Mouse (Mus musculus) monocyte, adult 5-6 weeks (primary cell): ENCODE measurements around the gene Mall. TPM values are rescaled to one million over a fixed set of nuclear protein-coding genes. Genes with fewer than 3 reads are reported as not detected.

Experiments used
- ATAC-seq: fragments of 153-309, 156-312 bp; replicated peaks from 2 replicates; pipeline ENCODE4 v1.8.0; 2017; ENCODE audit warnings: mild to moderate bottlenecking; ENCODE audit not compliant: low TSS enrichment, insufficient number of reproducible peaks, severe bottlenecking, poor library complexity, low FRiP score
- total RNA-seq: library from RNA; stranded (forward); fragments of 200-1000, 200-491, 200-594 nt; gene quantifications from 3 replicates; pipeline ENCODE4 v1.2.3, GENCODE M21; 2017

Mall gene
- total RNA-seq, 1 experiment from 2014 or later: not detected

DNA sequence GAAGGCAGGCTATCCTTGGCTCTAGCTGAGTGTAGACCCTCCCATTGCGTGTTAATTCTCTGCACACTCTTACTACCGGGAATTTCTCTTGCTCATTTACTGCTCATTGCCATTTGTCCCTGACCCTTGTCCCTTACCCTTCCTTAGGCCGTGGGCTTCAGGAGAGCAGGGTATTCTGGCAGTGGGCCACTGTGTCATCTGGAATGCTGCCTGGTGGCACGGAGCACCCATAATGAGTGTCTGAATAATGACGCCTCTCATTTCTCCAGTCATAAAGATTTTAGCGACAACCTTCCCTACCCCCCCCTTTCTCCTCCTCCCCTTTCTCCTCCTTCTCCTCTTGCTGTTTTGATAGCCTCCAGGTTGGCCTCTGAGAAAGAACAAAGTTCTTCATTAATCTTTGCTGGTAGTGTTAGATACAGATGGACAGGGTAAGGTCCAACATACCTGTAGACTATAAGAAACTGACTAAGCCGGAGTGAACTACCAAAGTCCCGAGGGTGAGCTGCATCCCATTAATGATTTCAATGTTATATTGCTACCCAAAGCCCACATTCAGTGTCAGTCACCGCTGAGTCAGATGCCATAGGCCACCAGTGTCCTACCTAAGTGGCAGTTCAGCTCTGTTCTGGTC lies 5.9 kb upstream of the Mall start:
- no peak for ATAC-seq

DNA sequence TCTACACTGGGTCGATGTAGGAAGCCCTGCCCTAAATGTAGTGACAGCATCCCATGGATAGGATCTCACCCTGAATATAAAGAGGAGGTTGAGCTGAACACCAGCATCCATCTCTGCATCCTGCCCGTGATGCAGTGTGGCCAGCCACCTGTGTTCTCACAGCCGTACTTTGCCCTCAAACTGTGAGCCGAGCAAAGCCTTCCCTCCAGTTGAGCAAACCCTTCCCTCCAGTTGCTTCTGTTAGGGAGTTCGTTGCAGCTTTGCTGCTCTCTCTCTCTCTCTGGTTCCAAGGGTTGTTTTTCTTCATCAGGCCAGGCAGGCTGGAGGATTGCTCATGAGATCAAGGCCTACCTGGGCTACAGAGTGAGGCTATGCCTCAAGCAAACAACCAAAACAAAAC lies 5.2 kb upstream of the Mall start:
- no peak for ATAC-seq

DNA sequence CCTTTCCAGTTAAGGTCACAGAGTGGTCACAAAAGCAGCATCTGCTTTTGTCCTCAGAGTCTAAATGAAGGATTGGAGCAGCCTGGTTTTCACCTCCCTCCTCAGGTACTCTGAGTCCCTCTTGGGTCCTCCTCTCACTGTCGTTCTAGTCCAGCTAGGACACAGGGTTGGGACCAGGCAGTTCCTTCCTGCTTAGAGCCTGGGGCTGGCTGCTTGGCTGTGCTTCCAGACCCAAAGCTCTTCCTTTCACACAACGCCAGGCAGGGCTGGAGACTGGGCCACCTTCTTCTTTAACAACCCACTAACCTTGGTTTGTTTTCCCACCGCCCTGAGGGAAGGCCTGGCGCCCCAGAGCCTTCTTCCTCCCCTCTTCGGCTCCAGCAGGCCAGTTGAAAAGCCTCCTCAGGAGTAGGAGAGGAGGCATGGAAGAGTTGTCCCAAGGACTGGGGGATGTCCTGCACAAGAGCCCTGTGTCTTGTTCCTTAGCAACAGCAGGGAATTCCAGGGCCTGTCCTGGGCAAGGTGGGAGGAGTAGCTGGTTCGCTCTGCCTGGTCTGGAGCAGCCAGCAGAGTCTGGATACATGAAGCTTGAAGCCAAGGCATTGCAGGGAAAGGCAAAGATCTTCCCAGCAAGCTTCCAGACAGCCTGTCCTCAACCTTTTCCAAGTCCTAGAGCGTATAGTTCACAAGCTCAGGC lies 717 bp upstream of the Mall start:
- no peak for ATAC-seq

DNA sequence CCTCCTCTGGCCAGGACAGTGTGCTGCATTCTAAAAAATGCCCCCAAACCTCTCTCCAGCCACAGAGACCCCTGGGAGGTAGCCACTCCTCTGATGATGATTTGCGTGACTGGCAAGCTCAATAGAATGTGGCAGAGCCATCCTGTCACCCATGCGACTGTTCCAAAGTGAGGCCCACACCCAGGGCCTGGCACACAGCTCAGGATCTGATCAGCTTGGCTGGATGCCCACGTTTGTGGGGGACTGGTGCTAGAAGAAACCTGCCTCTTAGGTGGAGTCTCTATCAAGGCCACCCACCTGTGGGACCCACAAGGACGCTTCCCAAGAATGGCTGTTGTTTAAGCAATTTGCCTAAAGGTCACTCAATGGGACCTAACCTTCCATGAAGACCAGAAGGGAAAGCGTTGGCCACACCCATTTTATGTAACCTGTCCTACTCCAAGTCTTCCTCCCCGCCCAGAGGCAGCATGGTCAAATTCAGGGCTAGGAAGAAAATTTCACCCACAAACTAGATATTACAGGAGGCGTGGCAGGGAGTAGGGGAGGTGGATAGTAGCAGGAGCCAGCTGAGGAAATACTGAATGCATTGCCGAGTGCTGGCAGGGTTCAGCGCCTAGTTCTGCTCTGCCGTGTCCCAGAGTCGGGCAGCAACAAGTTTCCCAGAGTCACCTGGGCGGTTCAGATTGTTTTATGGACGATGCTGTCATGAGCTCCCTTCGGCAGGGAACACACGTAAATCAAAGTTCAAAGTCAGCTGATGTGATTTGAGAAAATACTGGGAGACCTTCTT lies 876 bp downstream of the Mall start:
- no peak for ATAC-seq

DNA sequence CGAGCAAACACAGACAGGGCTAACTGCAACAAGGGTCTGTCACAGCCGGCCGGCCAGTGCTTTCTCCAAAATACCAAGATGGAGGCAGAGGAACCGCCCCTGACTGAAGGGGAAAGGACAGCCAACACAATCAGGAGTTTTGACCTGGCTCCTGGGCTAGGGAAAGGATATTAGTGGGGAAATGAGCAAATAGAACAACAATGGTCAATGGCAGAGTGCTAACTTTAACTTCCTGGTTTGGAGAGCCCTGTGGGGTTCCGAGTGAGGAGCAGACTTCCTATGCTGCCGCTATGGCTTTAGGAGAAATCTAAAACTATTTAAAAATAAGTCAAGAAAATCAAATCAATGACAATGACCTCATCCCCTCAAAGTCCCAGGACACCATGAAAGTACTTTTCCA lies 1.6 kb downstream of the Mall start:
- no peak for ATAC-seq

DNA sequence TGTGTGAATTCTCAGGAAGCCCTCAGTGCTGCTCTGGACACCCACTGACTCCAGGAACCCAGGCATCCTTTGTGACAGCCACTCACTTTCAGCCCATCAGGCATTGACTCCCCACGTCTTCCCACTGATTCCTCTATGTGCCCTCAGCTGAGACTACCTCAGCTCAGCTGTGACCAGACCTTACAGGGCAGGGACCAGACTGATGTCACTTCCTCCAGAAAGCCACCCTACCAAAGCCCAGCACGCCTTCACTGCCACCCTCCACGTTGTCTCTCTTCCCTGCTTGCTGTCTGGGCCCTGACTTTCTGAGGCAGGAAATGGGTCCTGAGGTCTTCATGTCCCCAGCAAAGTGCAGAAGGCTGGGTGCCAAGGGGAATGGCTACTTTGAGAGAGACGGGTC lies 6.5 kb downstream of the Mall start:
- ATAC-seq: no peak

DNA sequence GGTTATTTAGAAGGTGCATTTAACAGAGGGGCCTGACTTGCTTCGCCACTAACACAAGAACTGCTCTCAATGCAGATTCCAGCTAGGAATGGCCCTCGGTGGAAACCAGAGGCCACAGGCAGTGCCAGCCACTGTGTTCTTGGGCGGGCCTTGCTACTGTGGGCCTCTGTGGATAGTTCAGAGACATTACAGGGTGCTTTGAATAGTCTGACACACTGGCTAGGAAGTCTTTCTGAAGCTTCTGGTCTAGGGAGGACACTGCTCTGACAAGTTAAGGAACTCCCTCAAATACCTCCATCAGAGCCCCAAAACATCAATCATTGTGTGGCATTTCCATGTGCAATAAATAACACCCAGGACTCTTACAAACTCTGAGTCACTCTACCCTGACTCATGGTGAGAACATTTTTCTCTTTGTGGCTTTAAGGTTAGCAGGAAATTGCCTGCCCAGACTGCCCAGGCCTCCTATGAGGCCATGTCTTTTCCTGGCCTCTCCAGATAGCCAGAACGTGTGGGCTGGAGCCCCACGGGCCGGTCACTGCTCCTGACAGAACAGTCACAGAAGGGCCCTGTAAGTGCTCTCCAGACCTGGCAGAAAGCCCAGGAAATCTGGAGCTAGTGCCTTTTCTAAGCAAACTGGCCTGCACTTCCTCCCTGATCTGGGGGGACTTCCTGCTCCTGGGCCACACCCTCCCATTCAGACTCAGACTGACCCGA lies 7.4 kb downstream of the Mall start:
- no peak for ATAC-seq

DNA sequence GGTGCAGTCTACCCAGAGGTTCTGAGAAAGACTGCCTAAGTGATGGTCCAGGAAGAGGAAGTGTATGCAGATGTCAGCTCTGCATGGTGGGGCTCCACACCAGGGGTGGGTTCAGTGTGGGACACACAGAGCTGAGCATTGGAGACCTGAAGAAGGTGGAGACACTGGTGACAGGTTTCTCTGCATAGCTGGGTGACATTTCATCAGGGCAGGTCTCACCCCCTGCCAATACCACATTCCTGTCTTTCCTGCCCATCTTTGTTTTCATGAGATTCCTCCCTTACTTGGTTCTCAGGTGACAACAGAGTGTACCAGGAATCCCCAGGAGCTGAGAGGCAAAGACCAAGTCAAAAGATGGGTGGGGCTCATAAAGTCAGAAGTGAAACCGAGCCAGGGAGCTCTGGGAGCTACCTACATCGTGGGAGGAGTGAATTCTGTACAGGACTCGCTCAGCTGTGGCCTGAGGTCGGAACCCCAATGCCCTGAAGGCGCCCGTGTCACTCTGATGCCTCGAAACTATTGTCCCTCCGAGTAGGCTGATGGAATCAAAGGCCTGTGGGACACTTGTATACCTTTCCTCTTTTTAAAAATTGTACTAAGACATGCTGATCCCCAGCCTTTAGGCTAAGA lies 10.8 kb downstream of the Mall start:
- no peak for ATAC-seq

DNA sequence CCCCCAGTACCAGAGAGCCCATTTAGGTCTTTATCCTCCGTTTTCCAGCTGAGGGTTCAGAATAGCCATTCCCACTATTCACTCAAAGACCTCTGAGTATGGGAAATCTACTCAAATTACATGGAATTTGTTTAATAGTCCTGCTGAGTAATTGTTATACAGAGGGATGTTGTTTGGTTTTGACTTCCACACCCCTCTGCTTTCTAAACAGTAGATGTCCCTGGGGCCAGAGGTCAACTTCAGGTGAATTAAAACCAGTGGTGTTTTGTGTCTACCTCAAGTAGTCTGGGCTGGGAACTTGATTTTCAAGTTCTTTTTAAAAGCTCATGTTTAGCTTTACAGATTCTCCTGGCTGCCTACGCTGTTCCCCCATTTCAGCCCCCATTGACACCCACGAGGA lies 15.0 kb downstream of the Mall start:
- no peak for ATAC-seq

DNA sequence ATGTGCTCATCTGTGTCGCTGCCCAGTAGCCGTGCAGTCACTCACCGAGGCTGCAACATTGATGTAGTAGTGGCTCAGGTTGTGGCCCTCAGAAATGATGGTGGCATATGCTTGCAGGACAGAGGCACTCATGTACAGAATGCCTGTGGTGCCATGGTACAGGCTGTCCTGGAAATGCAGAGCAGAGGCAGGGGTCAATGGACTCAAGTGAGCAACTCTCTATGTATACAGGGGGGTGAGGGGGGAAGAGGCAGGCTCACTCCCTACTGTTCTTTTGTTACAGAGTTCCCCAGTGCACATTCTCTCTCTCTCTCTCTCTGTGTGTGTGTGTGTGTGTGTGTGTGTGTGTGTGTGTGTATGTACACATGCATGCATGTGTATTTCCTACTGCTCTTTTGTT lies 20.9 kb downstream of the Mall start:
- no peak for ATAC-seq

DNA sequence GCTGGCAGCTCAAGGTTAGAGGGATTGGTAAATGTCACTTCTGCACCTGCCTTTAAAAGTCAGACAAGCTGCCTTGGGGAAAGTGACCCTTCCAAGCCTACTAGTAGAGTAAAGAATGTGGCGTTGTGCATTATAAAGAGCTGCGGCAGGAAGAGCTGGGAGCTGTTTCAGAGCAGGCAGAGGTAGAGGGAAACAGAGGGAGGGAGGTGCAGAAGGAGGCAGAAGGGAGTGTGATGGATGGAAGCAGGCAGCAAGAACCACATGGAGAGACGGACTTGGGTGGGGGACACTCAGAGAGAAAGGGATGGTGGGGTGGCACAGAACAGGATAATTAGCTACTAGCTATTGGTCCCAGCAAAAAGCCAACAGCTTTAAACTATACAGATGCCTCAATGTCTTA lies 21.7 kb downstream of the Mall start:
- ATAC-seq: no peak

DNA sequence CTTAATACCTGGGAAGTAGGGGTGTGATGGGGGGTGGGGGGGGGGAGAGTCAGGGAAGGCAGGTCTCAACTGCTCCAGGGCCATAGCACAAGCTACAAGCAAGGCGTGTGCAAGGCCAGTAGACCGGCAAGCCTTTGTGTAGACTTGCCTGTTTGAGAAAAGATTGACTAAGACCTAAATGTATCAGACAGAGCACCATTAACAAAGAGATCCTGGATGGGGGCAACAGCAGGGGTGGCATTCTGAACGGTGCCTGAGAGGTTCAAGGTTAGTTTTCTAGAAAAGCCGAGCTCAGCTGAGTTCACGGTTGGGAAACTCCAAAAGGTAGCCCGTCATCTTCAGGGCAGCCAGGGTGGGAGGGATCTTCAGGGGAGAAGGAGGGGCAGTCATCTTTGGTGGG lies 24.5 kb downstream of the Mall start:
- no peak for ATAC-seq

DNA sequence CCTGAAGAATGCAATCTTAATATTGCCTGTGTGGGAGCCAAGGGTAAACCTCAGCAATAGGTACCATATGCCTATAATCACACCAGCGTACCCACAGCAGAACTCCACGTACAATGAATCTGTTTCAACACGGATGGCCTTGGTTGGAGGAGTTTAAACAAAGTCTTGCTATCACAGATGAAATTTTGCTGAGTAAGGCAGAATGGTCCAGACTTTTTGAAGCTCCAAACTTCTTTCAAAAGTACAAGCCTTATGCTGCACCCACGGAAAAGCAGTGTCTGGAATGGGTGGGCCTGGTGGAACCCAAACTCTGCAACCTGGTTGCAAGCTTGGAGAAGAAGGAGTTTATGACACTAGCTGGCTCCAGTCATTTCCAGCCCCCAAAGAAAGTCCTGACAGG lies 40.5 kb downstream of the Mall start:
- no peak for ATAC-seq

DNA sequence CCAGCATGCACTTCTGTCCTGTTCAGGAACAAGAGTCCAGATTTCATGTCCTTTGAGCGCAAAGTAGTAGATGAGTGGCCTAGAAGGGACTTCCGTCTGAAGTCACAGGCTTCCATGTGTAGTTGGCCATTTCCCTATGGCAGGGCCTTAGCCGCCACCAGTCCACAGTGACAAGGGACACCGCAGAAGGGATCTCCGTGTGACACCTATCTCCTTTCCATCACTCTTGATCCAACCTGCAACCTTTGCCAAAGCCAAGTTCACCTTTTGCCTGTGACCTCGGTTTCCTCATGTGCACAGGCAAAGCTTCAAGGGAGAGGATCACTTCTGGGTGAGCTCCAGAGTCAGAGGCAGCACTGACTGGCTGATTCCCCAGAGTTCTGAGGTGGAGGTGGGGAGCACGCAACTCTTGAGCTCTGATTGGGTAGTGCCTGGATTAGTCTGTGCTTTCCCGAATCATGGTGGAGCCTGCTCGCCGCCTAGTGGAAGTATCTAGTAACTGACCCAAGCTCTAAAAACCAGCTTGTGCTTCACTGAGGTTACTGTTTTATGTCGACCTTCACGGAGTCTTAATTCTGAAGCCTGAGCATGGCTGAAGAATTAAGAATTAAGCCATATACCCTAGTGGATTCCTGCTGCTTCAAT lies 45.9 kb downstream of the Mall start:
- ATAC-seq: no peak

DNA sequence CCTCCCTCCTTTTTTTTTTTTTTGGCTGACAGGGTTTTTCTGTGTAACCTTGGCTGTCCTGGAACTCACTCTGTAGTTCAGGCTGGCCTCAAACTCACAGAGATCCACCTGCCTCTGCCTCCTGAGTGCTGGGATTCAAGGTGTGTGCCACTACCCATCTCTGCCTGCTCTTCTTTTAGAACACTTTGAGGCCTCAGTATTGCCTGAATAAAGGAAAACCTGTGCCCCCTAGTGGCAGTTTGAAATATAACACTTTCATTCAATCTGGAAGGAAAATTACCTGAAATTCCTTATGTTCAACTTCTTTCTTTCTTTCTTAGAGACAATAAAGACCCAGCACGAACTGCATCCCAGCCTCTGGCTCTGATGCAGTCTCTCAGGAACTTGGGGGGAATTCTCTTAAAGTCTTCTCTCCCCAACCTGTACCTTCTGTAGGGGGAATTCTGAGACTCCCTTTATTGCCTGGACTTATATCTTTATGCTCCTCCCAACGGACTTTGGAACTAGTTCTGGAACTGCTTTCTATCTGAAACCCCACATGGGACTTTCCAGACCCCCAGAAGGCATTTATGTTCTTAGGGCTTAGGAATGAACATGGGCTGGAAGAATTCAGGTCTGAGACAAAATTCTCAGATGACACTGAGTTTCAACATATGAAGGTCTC lies 61.8 kb downstream of the Mall start:
- no peak for ATAC-seq

DNA sequence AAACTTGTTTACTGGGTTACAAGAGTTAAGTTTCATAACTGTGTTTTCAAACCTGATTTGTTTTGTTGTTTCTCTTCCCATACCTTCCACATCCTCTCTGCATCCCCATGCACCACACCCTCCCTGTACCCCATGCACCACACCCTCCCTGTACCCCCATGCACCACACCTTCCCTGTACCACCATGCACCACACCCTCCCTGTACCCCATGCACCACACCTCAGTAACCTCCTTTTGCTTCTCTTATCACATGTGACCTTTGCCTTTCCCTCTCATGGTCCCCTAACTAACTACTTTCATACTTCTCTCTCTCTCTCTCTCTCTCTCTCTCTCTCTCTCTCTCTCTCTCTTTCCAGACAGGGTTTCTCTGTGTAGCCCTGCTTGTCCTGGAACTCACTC lies 62.7 kb downstream of the Mall start:
- no peak for ATAC-seq

DNA sequence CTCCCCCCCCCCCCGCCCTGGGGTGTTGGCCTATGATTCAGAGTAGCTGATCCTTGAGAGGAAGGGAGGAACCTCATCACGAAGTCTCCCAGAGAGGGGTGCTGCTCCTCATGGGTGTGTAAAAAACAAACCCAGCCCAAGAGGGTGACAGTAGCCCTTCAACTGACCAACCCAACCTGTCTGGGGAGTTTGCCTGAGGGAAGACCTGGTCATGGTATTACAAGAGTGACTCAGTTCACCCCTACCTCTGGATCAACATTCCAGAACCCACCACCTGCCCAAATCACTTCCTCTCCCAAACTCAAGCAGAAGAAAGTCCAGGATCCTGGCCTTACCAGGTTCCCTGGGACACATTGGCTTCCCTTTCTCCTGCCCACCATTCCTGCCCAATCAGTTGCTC lies 67.0 kb downstream of the Mall start:
- no peak for ATAC-seq

DNA sequence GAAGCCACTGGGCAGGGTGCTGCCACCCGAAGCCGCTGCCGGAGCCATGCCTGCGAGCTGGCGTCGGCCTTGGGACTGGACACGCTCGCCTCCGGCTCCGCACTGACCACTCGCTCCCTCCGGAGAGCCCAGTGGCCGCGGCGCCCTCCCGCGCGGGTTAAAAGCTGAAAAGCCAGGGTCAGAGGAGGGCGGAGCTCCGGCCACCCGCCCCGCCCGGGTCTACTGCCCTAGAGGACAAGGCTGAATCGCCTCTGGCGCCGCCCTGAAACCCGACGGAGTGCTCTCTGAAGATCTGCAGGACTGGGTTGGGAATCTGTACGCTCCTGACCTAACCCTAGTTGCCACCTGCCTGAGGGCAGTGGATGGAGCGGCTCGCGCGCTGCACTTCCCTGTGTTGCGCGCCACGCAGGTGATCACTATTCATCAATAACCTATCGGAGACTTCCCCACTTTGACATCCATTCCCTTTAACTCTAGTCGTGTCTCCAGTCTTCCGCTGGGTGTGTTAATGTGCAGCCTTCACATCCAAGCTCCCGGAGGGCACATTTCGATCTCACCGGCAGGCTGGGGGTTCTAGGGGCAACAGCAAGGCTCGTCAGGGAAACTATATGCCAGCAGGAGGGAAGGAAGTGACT lies 73.5 kb downstream of the Mall start, which contains the start of gene Mal:
TSS of gene Mal (minus strand) at position 610 of the 635 bp plus-strand sequence.
- ATAC-seq: no peak
